Mouse (Mus musculus) thymus, adult 2 months (tissue): Measurements from ENCODE around the gene Pip5k1a.

Experiments used
- CTCF ChIP-seq: fragments of 200-500 bp; IDR thresholded peaks from 2 replicates; pipeline ENCODE4 v1.5.1; 2012; ENCODE audit warnings: mild to moderate bottlenecking, control low read depth, low read length, moderate library complexity, borderline replicate concordance; ENCODE audit not compliant: control insufficient read depth, poor library complexity, insufficient read depth; ENCODE audit errors: extremely low read depth
- POLR2A ChIP-seq: fragments of 200-500 bp; IDR thresholded peaks from 2 replicates; pipeline ENCODE4 v1.6.1; 2012; ENCODE audit warnings: mild to moderate bottlenecking, low read length, control low read depth, moderate library complexity; ENCODE audit not compliant: control insufficient read depth, poor library complexity, insufficient read depth; ENCODE audit errors: extremely low read depth

- no peak for TF ChIP-seq POLR2A
- no peak for TF ChIP-seq CTCF
These were observed 92.9 kb downstream of the Pip5k1a start for GRCm38 (mm10) chr3:95013699-95014427.
